Mouse (Mus musculus) intestine, embryonic 16.5 days (tissue): ENCODE measurements at regions not wholly inside any gene's neighbourhood (a gene's known extent, or its start where the extent isn't known, plus 50 kb on each side); places are given as distances from the start of the nearest gene placed in this dataset.
A peak's percentile ranks its signal among the peaks of the same experiment; 100 is the strongest.
"Not testable (repeated sequence)": the region's sequence is repeated elsewhere in the genome, so short reads cannot be mapped to it uniquely, and the experiment has no call there.

ENCODE experiments used
- ATAC-seq: fragments of 200-750 bp; cut with Nextera tagmentation; 2 replicates; pipeline ENCODE4 v1.8.0; 2017; ENCODE audit warnings: moderate TSS enrichment, moderate library complexity
- H3K27ac ChIP-seq: fragments of 300-500 bp; sonication (generic); 2 replicates; pipeline ENCODE4 v1.5.1; 2014; ENCODE audit warnings: mild to moderate bottlenecking, low read length
- H3K27me3 ChIP-seq: fragments of 300-500 bp; sonication (generic); replicated peaks from 2 replicates; pipeline ENCODE4 v1.6.1; 2014; ENCODE audit warnings: low read length, control low read depth, mixed read lengths; ENCODE audit not compliant: control insufficient read depth, insufficient read depth
- H3K36me3 ChIP-seq: fragments of 300-500 bp; sonication (generic); 2 replicates; pipeline ENCODE4 v1.6.1; 2014; ENCODE audit warnings: low read length, control low read depth; ENCODE audit not compliant: control insufficient read depth, insufficient read depth
- H3K4me1 ChIP-seq: fragments of 300-500 bp; sonication (generic); 2 replicates; pipeline ENCODE4 v1.6.1; 2014; ENCODE audit warnings: low read length, control low read depth, mixed read lengths; ENCODE audit not compliant: control insufficient read depth, insufficient read depth
- H3K4me2 ChIP-seq: fragments of 300-500 bp; sonication (generic); 2 replicates; pipeline ENCODE4 v1.6.1; 2014; ENCODE audit warnings: low read depth, low read length, control low read depth
- H3K4me3 ChIP-seq: fragments of 300-500 bp; sonication (generic); 2 replicates; pipeline ENCODE4 v1.5.1; 2014; ENCODE audit warnings: mild to moderate bottlenecking, low read length
- H3K9ac ChIP-seq: fragments of 300-500 bp; sonication (generic); 2 replicates; pipeline ENCODE4 v1.6.1; 2014; ENCODE audit warnings: low read depth, low read length
- H3K9me3 ChIP-seq: fragments of 300-500 bp; sonication (generic); 2 replicates; pipeline ENCODE4 v1.6.1; 2016; ENCODE audit warnings: low read length, control low read depth; ENCODE audit not compliant: control insufficient read depth
- WGBS: fragments of 180-500 bp; shearing (Covaris S2); extraction: QIAGEN DNeasy Blood & Tissue Kit; methylation state at CpG from one replicate; pipeline ENCODE4 v1.1.7; 2014; 5-methylcytosine and 5-hydroxymethylcytosine counted together

GRCm38 (mm10) chr14:90488301-90488700 lies 2017.1 kb upstream of the Pcdh20 start:
- no peak for ATAC-seq
- H3K4me3 ChIP-seq = no peak overlapping the region
- H3K4me1 ChIP-seq = no peaks in the 10 kb centered on the region
- no peaks in the 10 kb centered on the region for H3K9me3 ChIP-seq
- no peaks in the 10 kb centered on the region for H3K36me3 ChIP-seq
- 81% methylated on average over 2 of the region's 2 CpGs for WGBS
- H3K9ac ChIP-seq = no peak overlapping the region
- no peaks in the 10 kb centered on the region for H3K27me3 ChIP-seq
- no peak overlapping the region for H3K4me2 ChIP-seq
- H3K27ac ChIP-seq = no peak overlapping the region

DNA sequence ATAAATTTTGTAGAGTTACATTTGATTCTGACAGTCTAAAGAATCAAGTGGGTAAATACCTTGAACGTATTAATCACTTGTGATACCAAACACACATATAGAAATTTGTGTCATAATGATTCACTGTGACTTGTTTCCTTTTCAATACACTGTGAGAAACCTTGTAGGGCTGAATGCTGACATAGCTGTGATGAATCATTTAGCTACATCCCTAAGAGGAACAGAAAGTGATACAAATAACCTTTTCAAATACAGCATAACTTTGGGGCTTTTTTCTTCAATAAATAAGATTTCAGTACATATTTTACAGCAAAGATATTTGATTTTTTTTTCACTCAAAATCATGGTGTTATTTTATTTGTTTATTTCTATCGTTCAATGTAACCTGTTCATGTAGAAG lies 1976.8 kb upstream of the Pcdh20 start:
- ATAC-seq = no peak
- no peaks in the 10 kb centered on the region for H3K4me1 ChIP-seq
- no peaks in the 10 kb centered on the region for H3K27me3 ChIP-seq
- no peak overlapping the region for H3K4me2 ChIP-seq
- no peak overlapping the region for H3K9ac ChIP-seq
- H3K4me3 ChIP-seq = no peak overlapping the region
- WGBS = 75% methylated on average over 2 of the region's 2 CpGs
- H3K36me3 ChIP-seq = no peaks in the 10 kb centered on the region
- no peaks in the 10 kb centered on the region for H3K9me3 ChIP-seq
- no peak overlapping the region for H3K27ac ChIP-seq

GRCm38 (mm10) chr14:90432874-90433543 lies 1961.8 kb upstream of the Pcdh20 start:
- Histone ChIP-seq H3K9me3 (no peaks in the 10 kb centered on the region), H3K9ac (no peak overlapping the region), H3K4me1 (no peaks in the 10 kb centered on the region), H3K4me2 (no peak overlapping the region), H3K27me3 (no peaks in the 10 kb centered on the region), H3K4me3 (no peak overlapping the region), H3K27ac (no peak overlapping the region), H3K36me3 (no peaks in the 10 kb centered on the region)
- no peak for ATAC-seq
- whole genome bisulfite sequencing = 47% methylated on average over 7 of the region's 7 CpGs

DNA sequence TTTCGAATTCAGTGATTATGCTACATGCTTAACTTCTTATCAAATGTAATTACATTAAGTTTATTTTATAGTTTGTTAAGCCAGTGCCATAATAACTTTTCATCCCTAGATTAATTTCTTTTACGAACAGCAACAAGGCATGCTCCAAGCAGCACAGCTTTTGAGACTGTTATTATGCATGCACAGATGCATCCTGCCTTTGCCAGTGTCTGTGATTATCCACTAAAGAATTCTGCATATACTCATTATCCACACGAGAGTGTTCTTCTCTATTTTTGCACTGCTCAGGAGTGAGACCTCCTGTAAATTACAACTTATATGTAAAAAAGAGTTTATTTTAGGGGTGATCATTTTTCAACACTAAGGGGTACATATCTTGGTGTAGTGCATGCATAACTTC lies 1941.5 kb upstream of the Pcdh20 start:
- Histone ChIP-seq H3K27ac (no peak overlapping the region), H3K4me2 (no peak overlapping the region)
- no peak for ATAC-seq

DNA sequence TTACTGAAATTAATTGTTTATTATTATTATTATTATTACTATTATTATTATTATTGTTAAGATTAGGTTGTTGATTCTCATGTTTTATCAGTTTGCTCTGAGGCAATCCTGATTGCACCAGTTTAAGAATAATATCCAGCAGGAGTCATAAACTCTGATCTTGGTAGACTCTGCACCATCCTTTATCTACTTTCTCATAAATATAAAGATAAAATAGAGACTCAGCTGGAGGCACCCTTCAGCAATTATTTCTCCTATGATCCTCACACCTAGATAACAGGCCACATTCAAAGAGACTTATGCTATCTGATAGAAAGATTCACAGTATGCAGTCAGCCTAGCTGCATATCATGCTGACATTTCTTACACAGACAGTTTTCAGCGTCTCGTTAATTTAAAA lies 1935.2 kb upstream of the Pcdh20 start:
- no peak overlapping the region for H3K27ac ChIP-seq
- ATAC-seq = peak; percentile 91
- WGBS = 60% methylated on average over 2 of the region's 2 CpGs

More for the DNA sequence above, 1941.5 kb upstream of the Pcdh20 start:
- Histone ChIP-seq H3K4me1 (no peaks in the 10 kb centered on the region), H3K9me3 (no peaks in the 10 kb centered on the region), H3K9ac (no peak overlapping the region), H3K4me3 (no peak overlapping the region), H3K27me3 (no peaks in the 10 kb centered on the region), H3K36me3 (no peaks in the 10 kb centered on the region)
- 74% methylated on average over 3 of the region's 3 CpGs for WGBS

DNA sequence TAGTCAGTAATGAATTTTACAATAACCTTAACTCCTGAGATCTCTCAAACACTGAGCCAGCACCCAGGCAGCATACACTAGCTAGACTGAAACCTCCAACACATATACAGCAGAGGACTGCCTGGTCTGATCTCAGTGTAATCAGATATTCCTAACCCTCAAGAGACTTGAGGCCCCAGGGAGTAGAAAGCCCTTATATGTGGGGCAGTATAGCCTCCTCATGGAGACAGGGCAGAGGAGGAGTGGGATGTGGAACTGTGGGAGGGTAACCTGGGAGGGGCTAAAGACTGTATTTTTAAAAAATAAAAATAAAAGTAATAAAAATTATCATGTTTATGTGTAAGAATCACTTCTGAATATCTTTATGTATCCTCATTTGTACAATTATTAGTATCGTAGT lies 1934.3 kb upstream of the Pcdh20 start:
- Histone ChIP-seq H3K4me1 (no peaks in the 10 kb centered on the region), H3K4me3 (no peak overlapping the region), H3K9me3 (no peaks in the 10 kb centered on the region), H3K27me3 (no peaks in the 10 kb centered on the region), H3K27ac (no peak overlapping the region), H3K9ac (no peak overlapping the region), H3K36me3 (no peaks in the 10 kb centered on the region), H3K4me2 (no peak overlapping the region)
- 96% methylated on average over 1 of the region's 1 CpGs for WGBS
- ATAC-seq = no peak; the same call in 1 of the 2 replicates

More for the DNA sequence above, 1935.2 kb upstream of the Pcdh20 start:
- H3K4me1 ChIP-seq = no peaks in the 10 kb centered on the region
- no peaks in the 10 kb centered on the region for H3K36me3 ChIP-seq
- H3K4me2 ChIP-seq = no peak overlapping the region
- H3K9me3 ChIP-seq = no peaks in the 10 kb centered on the region
- no peak overlapping the region for H3K4me3 ChIP-seq
- no peaks in the 10 kb centered on the region for H3K27me3 ChIP-seq
- H3K9ac ChIP-seq = no peak overlapping the region

GRCm38 (mm10) chr14:90367256-90367936 lies 1896.2 kb upstream of the Pcdh20 start:
- Histone ChIP-seq H3K4me2 (no peak overlapping the region), H3K27ac (no peak overlapping the region), H3K4me1 (no peaks in the 10 kb centered on the region), H3K27me3 (no peaks in the 10 kb centered on the region), H3K9me3 (no peaks in the 10 kb centered on the region), H3K36me3 (no peaks in the 10 kb centered on the region), H3K9ac (no peak overlapping the region), H3K4me3 (no peak overlapping the region)
- no peak for ATAC-seq
- whole genome bisulfite sequencing = 68% methylated on average over 3 of the region's 3 CpGs

DNA sequence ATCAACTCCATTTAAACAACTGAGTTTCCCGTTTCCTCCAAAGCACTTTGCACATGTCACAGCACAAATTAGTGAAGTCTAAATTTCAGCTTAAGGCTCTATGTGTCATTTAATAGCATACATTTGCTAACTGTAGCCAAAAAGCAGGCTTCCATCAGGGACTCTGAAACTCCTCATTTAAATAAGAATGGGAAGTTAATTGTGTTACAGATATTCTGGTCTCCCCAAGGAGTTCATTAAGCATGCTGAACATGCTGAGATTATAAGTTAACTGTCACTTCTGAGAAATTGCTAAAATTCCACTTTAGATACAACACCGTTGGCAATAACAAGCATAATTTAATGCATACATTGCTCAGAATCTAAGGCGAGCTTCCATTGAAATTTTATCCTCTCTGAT lies 1863.3 kb upstream of the Pcdh20 start:
- WGBS = 70% methylated on average over 3 of the region's 3 CpGs
- no peak overlapping the region for H3K4me3 ChIP-seq

DNA sequence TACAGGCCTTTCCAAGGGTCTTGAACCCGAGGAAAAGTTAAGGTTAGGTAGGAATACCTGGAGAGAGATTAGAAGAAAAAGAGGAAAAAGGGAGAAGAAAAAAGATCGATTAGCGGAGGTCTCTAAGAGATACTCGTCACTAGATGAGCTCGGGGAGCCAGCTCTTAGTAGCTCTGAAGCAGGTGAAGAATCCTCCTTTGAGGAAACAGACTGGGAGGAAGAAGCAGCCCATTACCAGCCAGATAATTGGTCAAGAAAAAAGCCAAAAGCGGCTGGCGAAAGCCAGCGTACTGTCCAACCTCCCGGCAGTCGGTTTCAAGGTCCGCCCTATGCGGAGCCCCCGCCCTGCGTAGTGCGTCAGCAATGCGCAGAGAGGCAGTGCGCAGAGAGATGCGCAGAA lies 1824.3 kb upstream of the Pcdh20 start:
- ATAC-seq, H3K9me3 ChIP-seq, H3K9ac ChIP-seq, H3K36me3 ChIP-seq, H3K4me1 ChIP-seq, H3K27me3 ChIP-seq, H3K4me2 ChIP-seq, H3K4me3 ChIP-seq, H3K27ac ChIP-seq: not testable (repeated sequence)
- 94% methylated on average over 11 of the region's 18 CpGs for WGBS

More for the DNA sequence above, 1863.3 kb upstream of the Pcdh20 start:
- Histone ChIP-seq H3K27me3 (no peaks in the 10 kb centered on the region), H3K36me3 (no peaks in the 10 kb centered on the region), H3K27ac (no peak overlapping the region), H3K4me1 (no peaks in the 10 kb centered on the region), H3K9me3 (no peaks in the 10 kb centered on the region), H3K4me2 (no peak overlapping the region), H3K9ac (no peak overlapping the region)
- no peak for ATAC-seq
